Mouse (Mus musculus) erythroid progenitor cell, adult 5-6 weeks (primary cell): Measurements from ENCODE around the gene Msx3. TPM values are rescaled to one million over a fixed set of nuclear protein-coding genes. Genes with fewer than 3 reads are reported as not detected.
A peak's percentile ranks its signal among the peaks of the same experiment; 100 is the strongest.

Source experiments
- ATAC-seq: replicated peaks from 2 replicates; pipeline ENCODE4 v1.8.0; 2016; ENCODE audit warnings: moderate number of reproducible peaks, mild to moderate bottlenecking, moderate TSS enrichment, inconsistent platforms; ENCODE audit not compliant: poor library complexity, low FRiP score, severe bottlenecking
- total RNA-seq, 2 experiments: library from RNA; stranded (forward) in 1 of 2; stranded (reverse) in 1 of 2; fragments of 150-400 nt in 1 of 2; fragments of 186-747, 209-891 nt in 1 of 2; gene quantifications; 2 replicates each; pipeline versions ENCODE4 v1.2.3 to v1.2.4; 2015 to 2017; ENCODE audit warnings: low replicate concordance in 2 of 2

Gene Msx3
- total RNA-seq (2015; ENCODE audit: low replicate concordance) (not detected in 2 replicates), total RNA-seq (2017; ENCODE audit: low replicate concordance) (not detected in 2 replicates)

DNA sequence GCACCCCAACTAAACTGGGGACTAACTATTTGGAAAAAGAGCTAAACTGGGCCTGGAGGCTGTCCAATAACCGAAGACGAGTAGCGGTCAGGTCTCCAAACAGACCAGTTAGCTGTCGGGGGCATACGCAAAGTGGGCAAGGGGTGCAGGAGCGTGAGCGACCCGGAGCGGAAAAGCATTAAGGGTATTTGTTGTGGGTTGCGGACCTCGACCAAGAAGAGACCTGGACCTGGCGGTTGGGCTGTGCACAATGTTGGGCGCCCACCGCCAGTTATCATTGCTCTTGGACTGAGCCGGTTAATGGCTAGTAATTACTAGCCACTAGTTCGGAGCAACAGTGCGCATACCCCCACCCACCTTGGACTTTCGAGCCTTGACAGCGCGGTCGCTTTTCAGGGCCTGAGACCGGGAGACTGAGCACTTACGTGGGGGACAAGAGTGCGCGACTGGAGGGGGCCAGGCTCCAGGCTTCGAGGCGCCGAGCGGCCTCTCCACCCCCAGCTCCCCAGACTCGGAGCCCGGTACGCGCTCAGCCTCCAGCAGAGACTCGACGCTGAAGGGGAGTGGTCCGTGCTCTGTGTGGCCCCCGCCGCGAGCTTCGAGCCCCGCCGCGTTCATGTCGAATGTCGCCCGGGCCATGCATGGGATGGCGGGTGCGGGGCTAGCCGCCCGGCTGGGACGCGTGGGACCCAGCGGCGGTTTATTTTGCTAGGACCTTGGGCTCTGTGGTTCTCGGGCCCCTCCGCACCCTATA lies at the start of gene Msx3:
Gene Msx3 (minus strand): TSS at position 729 of the 754 bp plus-strand sequence.
- no peak for ATAC-seq

DNA sequence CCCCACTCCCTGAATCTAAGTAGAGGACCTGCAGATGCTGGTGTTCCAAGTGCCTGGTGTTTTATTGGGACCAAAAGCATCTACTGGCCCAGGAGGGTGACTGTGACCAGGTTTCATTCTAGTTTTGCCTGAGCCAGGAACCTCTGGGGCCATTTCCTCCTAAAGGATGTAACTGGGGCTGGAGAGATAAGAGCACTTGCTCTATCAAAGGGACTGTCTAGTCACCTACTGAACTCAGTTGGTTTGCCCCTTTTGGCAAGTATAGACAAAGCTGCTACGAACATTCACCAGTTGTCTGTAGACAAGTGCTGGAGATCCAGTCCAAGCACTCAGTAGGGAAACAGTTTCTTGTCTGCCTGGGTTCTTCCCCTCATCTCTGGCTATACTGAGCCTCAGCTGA lies 49.6 kb upstream of the Msx3 start:
- no peak for ATAC-seq

DNA sequence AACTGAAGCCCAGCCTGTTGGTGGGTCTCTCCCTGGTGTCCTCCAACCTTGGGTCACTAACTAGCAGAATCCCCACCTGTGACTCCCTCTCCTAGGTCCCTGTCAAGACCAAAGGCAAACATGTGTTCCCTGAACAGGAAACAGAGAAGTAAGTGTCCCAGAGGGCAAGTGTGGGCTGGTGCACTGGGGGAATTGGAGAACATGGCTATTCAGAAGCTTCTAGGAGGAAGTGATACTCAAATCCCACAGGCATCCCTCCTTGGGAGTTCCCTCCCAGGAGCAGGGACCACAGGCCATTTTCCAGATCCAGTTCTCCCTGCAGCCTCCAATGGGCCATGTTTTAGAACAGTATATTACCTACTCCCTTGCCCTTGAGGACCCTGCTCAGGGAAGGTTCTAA lies 47.2 kb upstream of the Msx3 start:
- ATAC-seq = no peak

DNA sequence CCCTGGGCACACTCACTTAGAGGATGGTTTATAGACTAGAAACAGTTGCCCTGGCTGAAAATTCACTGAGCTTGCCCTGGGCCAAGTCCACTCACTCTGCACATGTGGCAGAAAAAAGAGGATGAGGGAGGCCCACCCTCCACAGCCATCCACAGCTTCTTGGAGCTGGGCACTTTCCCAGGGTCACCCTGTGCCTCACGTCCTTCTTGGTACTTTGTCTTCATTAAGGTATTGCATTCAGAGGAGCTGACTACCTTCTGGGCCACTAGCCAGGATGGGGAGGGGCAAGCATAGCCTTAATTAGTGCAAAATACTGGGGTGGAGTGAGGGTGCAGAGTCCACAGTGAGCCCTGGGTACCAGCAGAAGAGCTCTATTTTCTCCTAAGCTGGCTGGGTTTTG lies 46.7 kb upstream of the Msx3 start:
- ATAC-seq = no peak

DNA sequence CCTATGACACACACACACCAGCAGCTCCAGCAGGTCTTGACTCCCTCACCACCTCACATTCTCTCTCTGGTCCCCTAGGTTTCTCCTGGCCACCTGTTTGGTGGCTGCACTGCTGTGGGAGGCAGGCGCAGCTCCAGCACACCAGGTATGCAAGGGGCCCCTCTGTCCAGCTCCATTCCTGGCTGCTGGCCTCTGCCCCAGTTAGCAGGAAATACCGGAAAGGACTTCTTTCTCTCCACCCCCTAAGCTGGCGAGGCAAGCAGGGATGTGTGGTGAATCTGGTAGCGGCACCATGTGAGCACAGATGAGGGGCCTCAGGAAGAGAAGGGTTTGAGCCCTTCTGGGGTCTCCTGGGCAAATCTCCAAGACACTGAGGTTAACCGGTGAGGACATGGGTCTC lies 46.1 kb upstream of the Msx3 start:
- ATAC-seq = no peak

DNA sequence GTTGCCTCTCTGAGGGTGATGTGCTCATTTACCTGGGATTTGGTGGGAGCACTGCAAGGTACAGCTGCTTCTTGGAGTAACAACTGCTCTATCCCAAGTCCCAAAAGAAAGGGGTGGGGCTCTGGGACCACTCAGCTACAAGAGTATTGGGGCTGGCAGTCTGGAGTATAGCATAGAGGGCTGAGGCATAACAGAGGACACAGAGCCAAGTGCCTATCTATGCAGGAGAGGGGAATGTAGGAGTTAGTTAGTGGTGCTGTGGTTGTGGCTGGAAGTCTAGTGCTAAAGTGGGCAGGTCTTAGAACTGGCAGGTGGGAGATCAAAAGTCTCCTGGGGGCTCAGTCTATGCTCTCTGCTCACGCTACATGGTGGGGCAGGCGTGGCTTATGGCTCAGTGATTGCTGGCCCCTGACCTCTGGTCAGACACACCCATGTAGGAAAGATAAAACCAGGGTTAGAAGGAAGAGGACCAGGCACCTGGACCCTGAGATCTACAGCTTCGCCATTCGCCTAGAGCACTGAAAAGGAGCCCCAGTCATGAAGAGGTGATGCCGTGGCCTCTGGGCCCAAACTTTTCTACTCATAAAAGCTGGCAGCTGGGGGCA lies 44.1 kb upstream of the Msx3 start, which contains the start of gene Prap1:
Gene Prap1 (plus strand): TSS at position 472 of the 605 bp plus-strand sequence.
- ATAC-seq = no peak

DNA sequence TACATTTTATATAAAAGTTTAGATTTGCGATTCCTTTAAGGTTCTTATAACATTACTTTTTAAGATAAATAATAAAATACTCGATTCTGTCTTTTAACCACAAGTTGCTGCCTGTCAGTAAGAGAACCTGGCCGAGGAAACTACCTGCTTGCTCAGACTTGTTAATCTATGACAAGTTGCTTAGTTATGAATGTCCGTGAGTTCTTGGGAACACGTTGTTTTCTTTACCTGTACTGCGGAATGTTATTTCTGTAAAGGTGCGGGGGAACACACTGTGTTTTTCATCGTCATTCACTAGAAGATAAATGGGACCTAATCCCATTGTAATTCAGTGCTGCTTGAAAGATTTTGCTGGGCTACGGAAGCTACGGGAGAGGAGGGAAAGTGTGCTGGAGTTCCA lies 41.7 kb upstream of the Msx3 start:
- ATAC-seq = no peak

DNA sequence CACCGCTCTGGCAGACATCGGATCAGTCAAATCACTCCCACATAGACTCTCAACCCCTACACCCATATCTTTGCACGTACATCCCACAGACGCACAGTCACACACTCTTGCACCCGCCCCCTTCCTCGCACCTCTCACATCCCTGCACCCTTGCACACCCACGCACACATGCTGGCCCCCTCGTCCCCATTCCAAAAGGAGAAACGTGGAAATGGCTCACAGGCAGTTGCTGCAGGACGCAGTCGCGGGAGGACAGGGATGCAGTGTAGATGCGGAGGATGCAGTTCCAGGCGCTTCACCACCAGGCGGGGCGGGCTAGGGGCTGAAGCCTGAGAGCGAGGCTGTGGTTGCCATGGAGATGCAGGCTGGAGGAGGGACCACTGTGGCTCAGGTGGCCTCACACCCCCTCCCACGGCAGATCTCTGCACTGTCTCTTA lies 33.4 kb upstream of the Msx3 start, which contains the start of gene Caly:
Gene Caly (minus strand): TSS at position 307 of the 437 bp plus-strand sequence.
- no peak for ATAC-seq

DNA sequence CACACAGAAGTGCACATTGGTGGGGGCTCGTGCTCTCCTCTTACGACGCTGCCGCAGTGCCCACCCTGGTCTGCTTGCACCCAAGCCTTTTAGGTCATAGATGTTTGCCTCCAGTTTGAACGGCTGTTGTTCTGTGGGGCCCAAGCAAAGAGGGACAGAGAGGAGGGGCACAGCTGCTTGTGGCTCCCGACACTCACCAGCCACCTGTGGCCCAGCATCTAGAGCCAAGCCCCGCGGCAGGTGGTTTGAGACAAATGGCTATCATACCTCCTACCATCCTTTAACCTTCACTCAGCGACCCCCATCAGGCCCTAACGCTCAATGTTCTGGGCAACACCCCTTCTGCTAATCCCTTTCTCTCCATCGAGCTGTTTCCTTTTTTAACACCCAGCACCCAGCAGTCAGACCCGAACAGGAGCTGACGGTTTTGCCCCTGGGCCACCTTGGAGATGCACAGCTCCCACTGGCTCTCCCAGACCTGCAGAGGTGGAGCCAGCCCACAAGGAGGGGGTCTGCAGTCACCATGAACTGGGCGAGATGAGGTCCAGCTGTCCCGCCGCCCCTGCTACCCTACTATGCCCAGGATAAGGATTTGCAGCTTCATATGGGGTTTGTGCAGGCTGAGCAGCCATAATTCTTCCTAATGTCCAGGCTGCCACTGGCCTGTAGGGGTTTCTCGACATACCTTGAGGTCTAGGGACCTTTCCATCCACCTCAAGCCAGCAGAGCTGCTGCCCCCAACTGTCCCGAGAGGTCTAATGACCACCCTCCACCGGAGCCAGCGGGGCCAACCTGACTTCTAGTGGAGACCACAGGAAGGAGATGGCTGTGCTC lies 32.7 kb upstream of the Msx3 start:
- ATAC-seq = no peak

DNA sequence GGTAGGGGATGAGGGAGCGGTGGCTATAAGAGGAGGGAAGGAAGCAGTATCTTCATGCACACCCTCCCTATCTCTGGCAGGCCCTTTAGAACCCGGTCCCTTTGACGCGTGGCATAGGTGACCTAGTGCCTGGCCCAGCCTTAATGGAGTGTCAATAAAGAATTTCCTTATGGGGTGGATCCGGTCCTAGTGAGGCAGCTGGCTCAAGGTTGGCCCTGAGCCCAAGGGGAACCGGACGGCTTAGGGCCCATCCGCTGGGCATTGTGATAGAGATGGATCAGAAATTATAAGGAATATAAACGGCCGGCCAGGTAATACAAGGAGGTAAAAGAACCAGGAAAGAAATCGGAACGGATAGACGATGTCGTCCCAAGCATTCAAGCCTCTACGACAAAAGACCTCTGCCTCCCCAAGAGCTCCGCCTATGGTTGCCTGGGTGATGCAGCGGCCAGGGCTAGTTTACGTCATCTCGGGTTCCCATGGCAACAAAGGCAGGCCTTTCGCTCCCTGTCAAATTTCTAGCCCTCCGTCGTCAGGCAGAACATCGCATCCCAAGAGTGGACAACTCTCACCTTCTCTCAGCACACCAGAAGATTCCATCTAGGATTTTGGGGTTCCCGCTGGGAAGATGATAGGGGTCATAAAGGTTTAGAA lies 31.7 kb upstream of the Msx3 start:
- no peak for ATAC-seq

DNA sequence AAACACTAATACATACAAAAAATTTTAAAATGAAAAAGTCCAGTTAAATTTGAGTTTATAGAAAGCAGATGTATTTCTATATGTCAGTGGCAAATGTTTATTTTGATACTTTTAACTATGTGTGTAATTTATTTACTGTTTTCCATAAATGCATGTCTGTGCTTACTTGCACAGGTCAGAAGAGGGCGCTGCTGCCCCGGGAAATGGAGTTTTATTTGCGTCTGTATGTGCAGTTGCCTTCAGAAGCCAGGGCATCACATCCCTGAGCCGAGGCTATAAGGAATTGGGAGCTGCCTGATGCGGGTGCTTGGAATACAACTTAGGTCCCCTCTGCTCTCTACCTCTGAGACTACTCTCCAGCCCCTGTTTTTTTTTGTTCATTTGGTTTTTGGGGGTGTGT lies 29.8 kb upstream of the Msx3 start:
- ATAC-seq = no peak

DNA sequence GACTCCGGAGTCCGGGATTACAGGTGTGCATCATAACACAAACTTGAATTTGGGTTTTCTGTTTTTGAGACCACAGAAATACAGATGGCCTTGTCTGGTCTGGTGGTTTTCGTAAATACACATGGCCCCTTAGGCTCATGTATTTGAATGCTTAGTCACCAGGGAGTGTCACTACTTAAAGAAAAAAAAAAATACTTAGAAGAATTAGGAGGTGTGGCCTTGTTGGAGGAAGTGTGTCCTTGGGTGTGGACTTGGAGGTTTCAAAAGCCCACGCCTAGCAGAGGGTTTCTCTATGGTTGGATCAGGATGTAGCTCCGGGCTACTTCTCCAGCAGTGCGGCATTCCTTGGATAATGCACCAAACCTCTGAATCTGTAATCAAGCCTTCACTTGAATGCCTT lies 28.8 kb upstream of the Msx3 start:
- no peak for ATAC-seq

DNA sequence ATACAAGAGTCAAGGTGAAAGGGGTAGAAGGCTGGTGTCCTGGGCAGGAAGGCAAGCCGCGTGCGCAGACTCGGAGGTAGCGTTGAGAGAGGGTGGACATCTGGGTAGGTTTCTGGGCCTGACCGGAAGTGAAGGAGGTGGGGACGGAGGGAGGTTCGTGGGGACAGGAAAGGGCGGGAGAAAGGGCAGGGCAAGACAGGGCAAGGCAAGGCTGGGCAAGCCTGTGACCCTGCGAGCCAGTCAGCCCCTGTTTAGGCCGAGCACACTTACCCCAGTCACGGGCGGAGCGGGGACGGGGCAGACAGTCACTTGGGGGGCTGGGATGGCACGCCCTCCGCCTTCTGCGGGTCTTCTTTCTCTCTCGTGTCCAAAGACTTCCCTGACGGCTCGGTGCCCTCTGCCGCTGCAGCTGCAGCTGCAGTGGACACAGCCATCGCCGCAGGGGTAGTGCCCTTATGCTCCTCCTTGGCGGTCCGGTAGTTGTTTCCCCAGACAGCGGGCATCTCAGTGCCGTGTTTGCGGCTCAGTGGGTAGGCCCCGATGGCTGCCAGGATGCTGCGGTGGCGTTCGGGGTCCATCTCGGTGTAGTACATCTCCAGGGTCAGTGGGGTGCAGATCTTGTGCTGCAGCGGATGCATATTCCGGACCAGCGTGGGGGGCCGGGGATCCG lies 21.3 kb upstream of the Msx3 start:
- ATAC-seq = peak; percentile 40

DNA sequence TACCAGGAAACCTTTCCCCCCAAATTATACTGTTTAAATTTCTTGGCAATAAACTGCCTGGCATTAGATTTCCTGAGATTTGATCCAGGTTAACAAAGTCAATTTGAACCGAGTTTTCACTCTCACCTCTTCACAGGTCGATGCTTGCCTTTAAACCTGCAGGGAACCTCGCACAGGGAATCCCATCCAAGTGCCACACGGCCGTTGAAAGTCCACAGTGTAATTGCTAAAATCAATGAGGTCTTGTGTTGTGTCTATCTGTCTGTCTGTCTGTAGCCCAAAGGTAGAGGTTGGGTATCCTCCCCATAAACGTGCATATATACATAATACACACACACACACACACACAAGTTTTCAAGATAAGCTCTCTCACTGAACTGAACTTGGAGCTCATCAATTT lies 18.5 kb upstream of the Msx3 start:
- no peak for ATAC-seq

DNA sequence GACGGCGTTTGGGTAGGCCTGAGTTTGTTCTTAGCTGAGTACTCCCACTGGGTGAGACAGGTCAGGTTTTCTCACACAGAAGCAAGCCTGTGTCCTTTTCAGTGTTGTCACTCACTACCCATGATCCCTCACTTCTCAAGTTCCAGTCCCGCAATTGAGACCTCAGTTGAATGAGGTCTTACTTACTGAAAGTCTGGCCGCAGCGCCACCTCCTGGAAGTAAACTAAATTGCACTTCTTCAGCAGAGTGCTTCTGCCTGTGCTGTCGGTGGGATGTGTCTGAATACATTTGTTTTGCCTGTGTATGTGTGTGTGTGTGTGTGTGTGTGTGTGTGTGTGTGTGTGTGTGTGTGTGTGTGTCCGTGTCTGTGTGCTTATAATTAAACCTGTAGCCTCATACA lies 14.2 kb upstream of the Msx3 start:
- ATAC-seq = no peak

DNA sequence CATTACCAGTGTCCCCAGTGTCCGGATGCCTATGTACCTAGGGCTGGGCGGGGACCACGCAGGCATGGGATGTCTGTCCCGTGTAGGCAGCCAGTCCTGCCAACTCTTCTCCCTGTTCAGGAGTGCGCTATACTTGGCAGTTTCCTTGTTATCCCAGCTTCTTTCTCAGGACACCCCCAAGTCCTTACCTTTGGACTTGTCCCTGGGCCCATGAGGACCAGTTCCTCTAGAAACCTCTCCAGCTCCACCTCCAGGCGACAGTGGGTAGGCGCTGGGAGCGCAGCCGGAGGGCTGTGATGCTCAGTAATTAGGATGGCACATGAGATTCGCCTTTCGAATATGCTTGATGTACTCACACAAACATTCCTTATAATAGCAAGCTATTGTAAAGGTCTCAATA lies 13.4 kb upstream of the Msx3 start:
- ATAC-seq = no peak

DNA sequence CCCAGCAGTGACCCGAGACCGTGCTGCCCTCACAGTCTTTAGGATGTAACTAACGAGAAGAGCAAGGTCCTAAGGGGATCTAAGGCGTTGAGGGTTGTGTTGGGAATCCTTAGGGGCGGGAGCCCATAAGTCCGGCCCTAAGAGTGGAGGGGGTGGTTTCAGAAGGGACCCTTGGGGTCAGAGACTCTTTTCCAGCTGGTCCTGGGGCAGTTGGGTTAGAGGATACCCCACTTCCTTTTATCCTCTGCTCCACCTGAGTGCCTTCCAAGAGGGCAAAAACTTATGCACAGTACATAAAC lies 12.9 kb upstream of the Msx3 start:
- ATAC-seq = no peak

DNA sequence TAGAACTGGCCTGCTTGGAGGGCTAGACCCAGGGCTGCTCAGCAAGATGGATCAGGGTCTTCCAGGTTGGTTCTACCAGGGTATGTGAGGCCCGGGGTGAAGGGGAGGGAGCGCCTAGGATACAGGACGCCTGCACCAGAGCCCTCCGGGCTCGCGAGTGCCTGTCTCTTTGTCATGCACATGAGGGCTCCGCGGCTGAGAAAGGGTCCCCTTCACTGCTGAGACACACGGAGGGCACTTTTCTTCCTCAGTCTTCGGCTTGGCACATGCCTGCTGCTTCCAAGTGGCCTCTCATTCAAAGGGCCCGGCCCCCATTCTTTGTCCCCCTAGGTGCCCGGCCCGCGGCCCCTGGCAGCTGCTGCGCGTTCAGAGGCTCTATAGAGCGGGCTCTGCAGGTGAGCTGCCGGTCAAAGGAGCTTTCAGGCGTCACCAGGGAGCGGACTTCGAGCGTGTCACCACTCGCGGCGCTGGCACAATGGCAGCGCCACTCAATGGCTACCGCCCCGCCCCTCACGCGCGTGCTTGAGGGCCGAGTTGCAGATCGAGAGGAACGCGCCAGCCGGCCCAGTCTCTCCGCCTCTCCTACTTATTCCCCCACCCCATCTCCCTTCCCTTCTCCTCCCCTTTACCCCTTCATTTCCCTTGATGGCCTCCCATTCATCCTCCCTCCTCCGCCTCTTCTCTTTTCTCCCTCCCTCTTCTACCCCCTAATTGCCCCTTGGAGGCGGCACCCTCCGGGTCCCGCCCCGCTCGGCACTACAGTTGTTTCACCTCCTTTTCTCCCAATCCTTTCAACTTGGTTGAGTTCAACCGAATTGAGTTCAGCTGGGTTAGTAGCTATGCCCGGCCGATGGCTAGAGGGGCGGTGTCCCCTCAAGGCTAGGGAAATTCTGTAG lies 12.3 kb upstream of the Msx3 start:
- no peak for ATAC-seq

DNA sequence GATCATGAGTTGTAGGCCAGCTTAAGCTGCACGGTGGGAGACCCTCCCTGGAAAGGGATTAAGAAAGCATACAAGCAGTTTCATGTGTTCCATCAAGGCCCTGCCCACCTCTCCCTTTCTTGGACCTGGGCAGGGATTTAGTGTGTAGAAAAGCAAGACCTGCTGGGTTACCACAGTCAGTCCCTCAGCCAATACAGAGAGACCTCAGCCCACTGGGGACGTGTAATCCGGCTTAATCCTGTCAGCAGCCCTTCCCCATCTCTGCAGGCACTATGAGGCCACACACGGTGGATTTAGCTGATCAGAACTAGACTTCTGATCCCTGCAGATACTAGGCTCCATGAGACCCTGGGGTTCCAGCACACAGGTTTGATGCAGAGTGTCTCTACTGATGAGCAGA lies 10.7 kb upstream of the Msx3 start:
- no peak for ATAC-seq
